Mouse (Mus musculus) frontal cortex, postnatal 25 days (tissue): ENCODE results near the gene Hook2.

Source experiments
- DNase-seq, 2 experiments: peaks; one replicate each; pipeline ENCODE4 v3.0.0; 2022; ENCODE audit warnings: low spot score in 2 of 2

Gene Hook2

GRCm38 (mm10) chr8:84973079-84973478, 17.3 kb upstream of the Hook2 start:
- DNase-seq, result no peak

GRCm38 (mm10) chr8:84973803-84974542, 16.4 kb upstream of the Hook2 start:
- no peak for DNase-seq

- no peak for DNase-seq
These were observed 15.8 kb upstream of the Hook2 start for GRCm38 (mm10) chr8:84974543-84975142.

- DNase-seq, result no peak
These were observed 15.0 kb upstream of the Hook2 start for GRCm38 (mm10) chr8:84975434-84975833.

- peak; percentile 85 to 94 for DNase-seq
These were observed 14.2 kb upstream of the Hook2 start for GRCm38 (mm10) chr8:84976031-84976762.

GRCm38 (mm10) chr8:84976763-84977434, 13.5 kb upstream of the Hook2 start:
- DNase-seq, result no peak

GRCm38 (mm10) chr8:84977435-84978247, 12.8 kb upstream of the Hook2 start:
- peak in 1 of 2 experiments; percentile 46 for DNase-seq

GRCm38 (mm10) chr8:84978248-84978940, 12.0 kb upstream of the Hook2 start, which contains the start of gene Junb:
Gene Junb (minus strand): TSS chr8:84978718.
- DNase-seq, result peak; percentile 86 to 93

- peak; percentile 81 to 86 for DNase-seq
These were observed 10.6 kb upstream of the Hook2 start for GRCm38 (mm10) chr8:84979599-84980421.

GRCm38 (mm10) chr8:84980622-84981358, 9.6 kb upstream of the Hook2 start:
- DNase-seq, result no peak

GRCm38 (mm10) chr8:84981644-84982498, 8.5 kb upstream of the Hook2 start:
- no peak for DNase-seq

GRCm38 (mm10) chr8:84982499-84983011, 7.8 kb upstream of the Hook2 start:
- no peak for DNase-seq

GRCm38 (mm10) chr8:84984294-84985048, 5.9 kb upstream of the Hook2 start:
- DNase-seq, result no peak

- DNase-seq, result no peak
These were observed 5.2 kb upstream of the Hook2 start for GRCm38 (mm10) chr8:84985049-84985683.

- DNase-seq, result peak; percentile 82 to 85
These were observed 4.6 kb upstream of the Hook2 start for GRCm38 (mm10) chr8:84985684-84986378.

- no peak for DNase-seq
These were observed 3.9 kb upstream of the Hook2 start for GRCm38 (mm10) chr8:84986379-84986945.
